Mouse (Mus musculus): ENCODE data around the gene Cyp21a1. TPM values are rescaled to one million over a fixed set of nuclear protein-coding genes. Genes with fewer than 3 reads are reported as not detected.
"Not testable (repeated sequence)": the region's sequence is repeated elsewhere in the genome, so short reads cannot be mapped to it uniquely, and the experiment has no call there.

Gene Cyp21a1
- not detected in 2 replicates for polyA plus RNA-seq (2012)

DNA sequence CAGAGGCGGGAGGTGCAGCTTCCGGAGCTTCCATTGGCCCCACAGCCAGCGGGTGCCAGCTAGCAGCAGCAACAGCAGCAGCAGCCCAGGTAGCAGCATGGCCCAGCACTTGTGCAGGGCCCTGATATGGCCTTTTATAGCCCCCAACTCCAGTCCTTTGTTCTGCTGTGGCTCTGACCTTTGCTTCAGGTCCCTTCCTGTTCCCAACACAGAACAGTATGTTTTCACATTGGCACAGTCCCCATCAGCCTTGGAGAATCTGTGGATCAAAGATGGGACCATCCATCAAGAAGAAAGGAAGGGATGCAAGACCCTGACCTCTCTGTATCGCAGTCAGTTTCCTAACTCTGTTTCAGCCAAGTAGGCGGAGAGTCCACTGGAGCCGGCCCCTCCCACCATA is at the start of gene Cyp21a1:
Cyp21a1 (minus strand) TSS at position 261 of the 400 bp plus-strand sequence.
- peaks cover 17% of the 10 kb centered on the region for H3K9me3 ChIP-seq (ENCODE audit: control insufficient read depth, low read length)
- H3K4me3 ChIP-seq (replicated peaks); H3K27me3 ChIP-seq (ENCODE audit: control insufficient read depth); H3K36me3 ChIP-seq (ENCODE audit: control insufficient read depth); H3K4me1 ChIP-seq (ENCODE audit: control insufficient read depth): not testable (repeated sequence)

DNA sequence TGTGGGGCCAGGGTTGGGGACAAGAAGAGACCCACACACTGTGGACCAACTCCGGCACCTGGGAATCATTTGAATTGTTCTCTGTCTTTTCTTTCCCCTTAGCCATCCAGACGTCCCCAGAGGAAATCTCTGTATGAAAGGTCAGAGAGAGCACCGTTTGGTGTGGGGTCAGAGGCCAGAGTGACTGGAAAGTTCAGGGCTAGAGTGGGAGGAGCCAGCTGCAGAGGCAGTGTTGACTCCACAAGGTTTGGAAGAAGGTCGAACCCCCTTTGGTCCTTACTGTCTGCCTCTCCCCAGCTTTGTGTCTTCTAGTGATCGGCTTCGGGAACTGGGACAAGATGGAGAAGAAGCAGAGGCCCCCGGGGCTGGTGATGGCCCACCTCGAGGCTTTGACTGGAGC is 49.1 kb upstream of the Cyp21a1 start:
- peaks cover 69% of the 10 kb centered on the region for H3K36me3 ChIP-seq (ENCODE audit: control insufficient read depth)
- TF ChIP-seq TAL1 (IDR thresholded peaks at IDR 0.05; ENCODE audit: low read length), result no peak
- TF ChIP-seq GATA1 (IDR thresholded peaks at IDR 0.05; ENCODE audit: low read length), result no peak
- H3K9me3 ChIP-seq (ENCODE audit: control insufficient read depth, low read length), result no peaks in the 10 kb centered on the region
- peaks cover 35% of the 10 kb centered on the region for H3K4me1 ChIP-seq (ENCODE audit: control insufficient read depth)
- H3K4me3 ChIP-seq (replicated peaks), result no peak overlapping the region
- no peaks in the 10 kb centered on the region for H3K27me3 ChIP-seq (ENCODE audit: control insufficient read depth)

DNA sequence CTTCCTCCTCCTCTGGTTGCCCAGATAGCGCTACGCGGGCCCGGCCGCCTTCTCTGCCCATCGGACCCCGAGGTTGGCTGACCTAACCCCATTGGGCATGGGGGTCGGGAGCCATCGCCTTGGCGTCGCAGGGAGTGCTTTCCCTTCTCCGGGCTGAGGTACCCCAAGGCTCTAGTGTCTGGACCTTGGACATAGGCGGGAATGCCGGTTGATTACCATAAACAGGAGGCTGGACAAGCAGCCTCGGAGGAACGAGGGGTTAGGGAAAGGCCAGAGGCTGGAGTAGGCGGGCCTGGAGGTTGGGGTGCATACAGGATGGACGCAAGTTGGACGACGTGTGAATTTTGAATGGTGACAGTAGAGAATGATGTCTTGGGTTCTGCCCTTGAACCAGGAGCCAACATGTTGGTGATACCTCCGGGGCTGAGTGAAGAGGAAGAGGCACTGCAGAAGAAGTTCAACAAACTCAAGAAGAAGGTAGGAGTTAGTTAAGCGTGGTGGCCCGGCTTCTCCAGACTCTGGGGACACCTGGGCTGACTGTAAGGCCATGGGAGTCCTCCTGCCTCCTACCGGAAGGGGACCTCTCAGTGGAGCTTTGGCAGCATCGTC is 46.3 kb upstream of the Cyp21a1 start:
- TF ChIP-seq TAL1 (IDR thresholded peaks at IDR 0.05; ENCODE audit: low read length) (no peak), GATA1 (IDR thresholded peaks at IDR 0.05; ENCODE audit: low read length) (no peak)
- peaks cover 67% of the 10 kb centered on the region for H3K36me3 ChIP-seq (ENCODE audit: control insufficient read depth)
- no peaks in the 10 kb centered on the region for H3K27me3 ChIP-seq (ENCODE audit: control insufficient read depth)
- H3K4me3 ChIP-seq (replicated peaks), result peak overlapping the region; percentile 83
- H3K4me1 ChIP-seq (ENCODE audit: control insufficient read depth), result peaks cover 41% of the 10 kb centered on the region
- no peaks in the 10 kb centered on the region for H3K9me3 ChIP-seq (ENCODE audit: control insufficient read depth, low read length)

DNA sequence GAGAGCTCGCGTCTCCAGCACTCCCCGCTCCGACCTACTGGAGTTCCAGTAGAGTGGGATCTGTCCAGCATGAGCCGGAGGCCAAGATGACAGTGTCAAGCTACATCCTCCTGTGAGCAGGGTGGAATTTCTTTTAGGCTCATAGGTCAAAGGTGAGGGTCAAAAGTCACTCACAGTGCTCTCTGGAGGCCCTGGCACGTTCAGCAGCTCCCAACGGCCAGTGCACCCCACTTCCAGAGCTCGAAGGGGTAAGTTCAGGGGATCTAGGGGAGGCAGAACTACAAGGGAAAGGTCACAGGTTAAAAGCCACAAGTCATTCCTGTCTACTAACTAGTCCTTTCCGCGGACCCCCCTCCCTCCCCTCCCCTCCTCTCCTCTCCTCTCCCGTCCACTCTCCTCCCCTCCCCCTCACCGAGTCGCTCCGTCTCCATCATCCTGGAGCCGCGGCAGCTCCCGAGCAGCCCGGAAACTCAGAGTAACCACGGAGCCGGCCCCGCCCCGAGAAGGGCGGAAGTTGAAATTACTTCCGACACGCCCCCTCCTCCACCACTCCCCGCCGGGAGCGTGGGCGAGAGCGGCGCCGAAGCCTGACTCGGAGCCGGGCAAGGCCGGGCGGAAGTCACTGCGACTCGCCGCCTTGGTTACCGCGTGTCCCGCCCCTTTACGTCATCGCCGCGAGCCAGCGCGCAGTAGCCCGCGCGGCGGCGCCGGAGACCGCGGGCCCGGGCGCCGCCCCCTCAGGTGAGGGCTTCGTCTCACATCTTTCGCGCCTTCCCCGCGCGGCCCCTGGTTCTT is 45.6 kb upstream of the Cyp21a1 start, which contains the start of the genes Skiv2l and Nelfe:
Skiv2l (minus strand) TSS at position 489 of the 795 bp plus-strand sequence.
Nelfe (plus strand) TSS at position 670 of the 795 bp plus-strand sequence.
- H3K36me3 ChIP-seq (ENCODE audit: control insufficient read depth), result peaks cover 68% of the 10 kb centered on the region
- peaks cover 41% of the 10 kb centered on the region for H3K4me1 ChIP-seq (ENCODE audit: control insufficient read depth)
- no peaks in the 10 kb centered on the region for H3K27me3 ChIP-seq (ENCODE audit: control insufficient read depth)
- H3K4me3 ChIP-seq (replicated peaks), result peak within 1 kb of the TSS; percentile 83
- H3K9me3 ChIP-seq (ENCODE audit: control insufficient read depth, low read length), result no peaks in the 10 kb centered on the region
- no peak for TF ChIP-seq TAL1 (IDR thresholded peaks at IDR 0.05; ENCODE audit: low read length)
- TF ChIP-seq GATA1 (IDR thresholded peaks at IDR 0.05; ENCODE audit: low read length), result no peak

DNA sequence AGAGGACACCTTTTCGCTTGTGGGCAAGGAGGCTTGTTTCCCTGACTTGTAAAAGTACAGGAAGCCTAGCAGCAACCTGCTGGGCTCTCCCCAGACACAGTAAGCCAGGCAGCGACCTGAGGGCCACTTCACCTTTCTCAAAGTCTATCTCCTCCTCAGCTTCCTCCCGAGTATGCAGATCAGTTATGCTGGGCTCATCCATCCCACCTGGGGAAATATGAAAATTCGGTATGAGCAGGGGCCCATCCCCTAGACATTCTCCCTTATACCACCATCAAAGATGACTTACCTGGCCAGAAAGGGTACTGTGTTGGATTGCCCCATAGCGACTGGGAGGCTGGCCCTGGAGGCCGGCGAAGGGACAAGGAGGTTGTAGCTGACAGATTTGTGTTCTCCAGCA is 43.3 kb upstream of the Cyp21a1 start:
- no peak for TF ChIP-seq TAL1 (IDR thresholded peaks at IDR 0.05; ENCODE audit: low read length)
- no peak for TF ChIP-seq GATA1 (IDR thresholded peaks at IDR 0.05; ENCODE audit: low read length)
- peaks cover 69% of the 10 kb centered on the region for H3K36me3 ChIP-seq (ENCODE audit: control insufficient read depth)
- no peak overlapping the region for H3K4me3 ChIP-seq (replicated peaks)
- peaks cover 41% of the 10 kb centered on the region for H3K4me1 ChIP-seq (ENCODE audit: control insufficient read depth)
- H3K27me3 ChIP-seq (ENCODE audit: control insufficient read depth), result no peaks in the 10 kb centered on the region
- H3K9me3 ChIP-seq (ENCODE audit: control insufficient read depth, low read length), result no peaks in the 10 kb centered on the region

DNA sequence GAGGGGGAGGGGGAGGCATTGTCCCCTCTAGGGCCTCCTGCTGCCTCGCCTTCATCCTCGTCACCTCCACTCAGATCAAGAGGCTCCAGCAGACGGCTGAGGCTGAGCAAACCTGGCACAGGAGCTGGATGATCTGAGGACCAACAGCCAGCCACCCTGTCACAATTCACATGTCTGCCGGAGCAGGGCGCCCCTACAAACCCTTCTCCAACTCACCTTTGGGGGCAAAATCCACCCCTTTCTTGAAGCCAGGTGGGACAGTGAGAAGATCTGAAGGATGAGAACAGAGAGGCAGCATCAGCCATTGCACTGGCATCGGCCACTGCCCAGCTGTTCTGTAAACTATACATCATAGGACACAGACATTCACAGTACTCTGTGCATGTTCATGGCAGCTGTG is 42.8 kb upstream of the Cyp21a1 start:
- Histone ChIP-seq H3K4me3 (replicated peaks) (no peak overlapping the region), H3K36me3 (ENCODE audit: control insufficient read depth) (peaks cover 69% of the 10 kb centered on the region), H3K9me3 (ENCODE audit: control insufficient read depth, low read length) (no peaks in the 10 kb centered on the region), H3K4me1 (ENCODE audit: control insufficient read depth) (peaks cover 38% of the 10 kb centered on the region), H3K27me3 (ENCODE audit: control insufficient read depth) (no peaks in the 10 kb centered on the region)
- TF ChIP-seq GATA1 (IDR thresholded peaks at IDR 0.05; ENCODE audit: low read length), result no peak
- TF ChIP-seq TAL1 (IDR thresholded peaks at IDR 0.05; ENCODE audit: low read length), result no peak

DNA sequence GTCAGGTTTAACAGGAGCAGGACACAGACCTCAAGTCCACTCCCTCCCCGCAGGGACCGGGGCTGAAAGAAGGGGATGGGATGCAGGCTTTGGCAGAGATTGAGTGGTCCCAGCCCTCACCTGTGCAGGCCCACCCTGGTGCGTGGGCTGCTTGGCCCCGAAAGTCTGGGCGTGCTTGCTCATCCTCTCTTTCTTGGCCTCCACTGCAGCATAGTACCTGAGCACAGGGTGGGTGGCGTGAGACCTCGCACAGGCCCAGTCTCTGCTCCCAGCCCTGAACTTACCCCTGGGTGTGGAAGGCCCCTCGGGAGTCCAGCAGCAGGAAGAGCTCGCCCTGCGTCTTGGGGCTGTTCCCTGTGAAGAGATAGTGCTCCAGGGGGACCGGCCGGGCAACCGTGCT is 40.5 kb upstream of the Cyp21a1 start:
- Histone ChIP-seq H3K36me3 (ENCODE audit: control insufficient read depth) (peaks cover 88% of the 10 kb centered on the region), H3K9me3 (ENCODE audit: control insufficient read depth, low read length) (no peaks in the 10 kb centered on the region), H3K27me3 (ENCODE audit: control insufficient read depth) (no peaks in the 10 kb centered on the region), H3K4me3 (replicated peaks) (no peak overlapping the region), H3K4me1 (ENCODE audit: control insufficient read depth) (peaks cover 42% of the 10 kb centered on the region)
- TF ChIP-seq GATA1 (IDR thresholded peaks at IDR 0.05; ENCODE audit: low read length) (no peak), TAL1 (IDR thresholded peaks at IDR 0.05; ENCODE audit: low read length) (no peak)

DNA sequence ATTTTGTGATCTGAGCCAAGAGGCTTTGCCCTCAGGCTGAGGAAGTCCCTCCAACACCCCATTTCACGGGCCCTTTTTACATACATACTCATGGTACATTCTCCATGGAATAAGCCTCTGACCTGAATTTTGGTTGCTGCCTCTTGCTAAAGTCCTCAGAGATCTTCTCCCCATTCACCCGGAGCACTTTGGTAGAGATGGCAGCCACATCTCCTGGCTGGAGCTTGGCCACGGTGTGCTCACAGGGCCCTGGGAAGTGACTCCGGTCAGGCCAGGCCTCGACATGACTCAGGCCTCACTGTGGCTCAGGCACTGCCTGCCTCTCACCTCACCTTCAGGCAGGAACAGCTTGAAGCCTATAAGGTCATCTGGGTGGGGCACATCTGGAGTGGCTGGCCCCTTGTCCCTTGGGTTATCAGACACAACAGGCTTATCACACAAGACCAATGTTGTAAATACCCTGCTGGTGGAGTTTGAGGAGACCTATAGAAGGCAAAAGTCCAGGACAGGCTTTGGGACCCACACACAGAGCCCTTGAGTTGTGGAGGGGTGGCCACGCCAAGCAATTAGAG is 36.5 kb upstream of the Cyp21a1 start:
- Histone ChIP-seq H3K36me3 (ENCODE audit: control insufficient read depth) (peaks cover 81% of the 10 kb centered on the region), H3K4me3 (replicated peaks) (peak overlapping the region; percentile 35), H3K4me1 (ENCODE audit: control insufficient read depth) (peaks cover 53% of the 10 kb centered on the region), H3K27me3 (ENCODE audit: control insufficient read depth) (no peaks in the 10 kb centered on the region), H3K9me3 (ENCODE audit: control insufficient read depth, low read length) (no peaks in the 10 kb centered on the region)
- TF ChIP-seq TAL1 (IDR thresholded peaks at IDR 0.05; ENCODE audit: low read length), result no peak
- no peak for TF ChIP-seq GATA1 (IDR thresholded peaks at IDR 0.05; ENCODE audit: low read length)

DNA sequence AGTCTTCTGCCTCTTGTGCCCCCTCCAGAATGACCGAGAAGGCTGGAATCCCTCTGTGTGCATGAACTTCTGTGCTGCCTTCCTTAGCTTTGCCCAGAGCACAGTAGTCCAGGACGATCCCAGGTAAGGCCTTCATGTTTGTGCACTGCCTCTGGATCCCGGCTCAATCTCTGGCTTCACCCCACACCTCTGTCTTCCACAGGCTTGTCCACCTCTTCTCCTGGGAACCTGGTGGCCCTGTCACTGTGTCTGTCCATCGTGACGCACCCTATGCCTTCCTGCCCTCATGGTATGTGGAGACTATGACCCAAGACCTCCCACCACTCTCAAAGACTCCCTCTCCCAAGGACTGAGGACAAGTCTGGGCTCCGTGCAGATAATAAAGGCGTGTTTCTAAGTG is 34.4 kb upstream of the Cyp21a1 start:
- peaks cover 75% of the 10 kb centered on the region for H3K36me3 ChIP-seq (ENCODE audit: control insufficient read depth)
- TF ChIP-seq GATA1 (IDR thresholded peaks at IDR 0.05; ENCODE audit: low read length) (no peak), TAL1 (IDR thresholded peaks at IDR 0.05; ENCODE audit: low read length) (no peak)
- H3K27me3 ChIP-seq (ENCODE audit: control insufficient read depth), result no peaks in the 10 kb centered on the region
- no peaks in the 10 kb centered on the region for H3K9me3 ChIP-seq (ENCODE audit: control insufficient read depth, low read length)
- H3K4me1 ChIP-seq (ENCODE audit: control insufficient read depth), result peaks cover 61% of the 10 kb centered on the region
- peak overlapping the region; percentile 39 for H3K4me3 ChIP-seq (replicated peaks)

All from erythroblast, embryonic 14.5 days (primary cell).